Mouse (Mus musculus): Measurements from ENCODE around the gene Rala.

- TF ChIP-seq POLR2A (IDR thresholded peaks at IDR 0.05; ENCODE audit: low read depth, low read length) (no peak; the same call in 1 of the 2 replicates), E2F4 (IDR thresholded peaks at IDR 0.05; ENCODE audit: insufficient replicate concordance, low read depth, low read length) (no peak), MYC (IDR thresholded peaks at IDR 0.05; ENCODE audit: low read depth, low read length) (no peak), CTCF (conservative IDR thresholded peaks at IDR 0.05 in 1 of 2, IDR thresholded peaks at IDR 0.05 in 1 of 2; ENCODE audit: low read depth in 2 of 2, low read length in 2 of 2) (no peak), SMC3 (IDR thresholded peaks at IDR 0.05; ENCODE audit: low read depth, low read length) (no peak), MAX (IDR thresholded peaks at IDR 0.05; ENCODE audit: low read length) (no peak), MAZ (IDR thresholded peaks at IDR 0.05; ENCODE audit: low read depth, low read length) (no peak), EP300 (IDR thresholded peaks at IDR 0.05; ENCODE audit: low read length) (no peak), ZKSCAN1 (IDR thresholded peaks at IDR 0.05; ENCODE audit: borderline replicate concordance, low read depth, low read length) (no peak)
These were observed 49.4 kb upstream of the Rala start for GRCm38 (mm10) chr13:17993515-17993847.

Data from CH12.LX (cell line).